Mouse (Mus musculus) bone marrow, adult 2 months (tissue): ENCODE data around the gene Btbd10.

Source experiments
- CTCF ChIP-seq: fragments of 200-500 bp; IDR thresholded peaks from 2 replicates; pipeline ENCODE4 v1.5.1; 2011; ENCODE audit warnings: low read length, control low read depth; ENCODE audit not compliant: control insufficient read depth, insufficient read depth
- POLR2A ChIP-seq: fragments of 200-500 bp; IDR thresholded peaks from 2 replicates; pipeline ENCODE4 v1.6.1; 2011; ENCODE audit warnings: low read depth, mild to moderate bottlenecking, control low read depth, low read length, borderline replicate concordance; ENCODE audit not compliant: control insufficient read depth

- TF ChIP-seq CTCF (no peak), POLR2A (no peak)
These were observed 91.9 kb downstream of the Btbd10 start for GRCm38 (mm10) chr7:113277245-113277644.
